Mouse (Mus musculus) mesoderm, embryonic 11.5 days (tissue): ENCODE data around the gene Rpf1.
A peak's percentile ranks its signal among the peaks of the same experiment; 100 is the strongest.

Experiments
- DNase-seq: peaks from one replicate; pipeline ENCODE4 v3.0.0-alpha.2; 2012; ENCODE audit warnings: low read depth, low spot score

Rpf1 gene

GRCm38 (mm10) chr3:146520798-146521651, at the start of gene Rpf1:
TSS of gene Rpf1 (minus strand) at chr3:146521429.
- peak; percentile 93 for DNase-seq

GRCm38 (mm10) chr3:146570939-146571338, 49.7 kb upstream of the Rpf1 start:
- no peak for DNase-seq

GRCm38 (mm10) chr3:146570148-146570782, 49.0 kb upstream of the Rpf1 start, which contains the start of gene Uox:
TSS of gene Uox (plus strand) at chr3:146570426.
- DNase-seq: no peak

GRCm38 (mm10) chr3:146569594-146569993, 48.4 kb upstream of the Rpf1 start:
- DNase-seq: no peak

GRCm38 (mm10) chr3:146567884-146568530, 46.8 kb upstream of the Rpf1 start:
- no peak for DNase-seq

- DNase-seq: no peak
Measured at GRCm38 (mm10) chr3:146567366-146567765, 46.1 kb upstream of the Rpf1 start.

- DNase-seq: no peak
Measured at GRCm38 (mm10) chr3:146565065-146565411, 43.8 kb upstream of the Rpf1 start.

- DNase-seq: peak; percentile 74
Measured at GRCm38 (mm10) chr3:146564268-146565064, 43.2 kb upstream of the Rpf1 start.

GRCm38 (mm10) chr3:146562936-146563335, 41.7 kb upstream of the Rpf1 start:
- DNase-seq: no peak

GRCm38 (mm10) chr3:146557507-146557906, 36.3 kb upstream of the Rpf1 start:
- DNase-seq: no peak

GRCm38 (mm10) chr3:146556567-146556966, 35.3 kb upstream of the Rpf1 start:
- DNase-seq: no peak

- DNase-seq: no peak
Measured at GRCm38 (mm10) chr3:146554816-146555215, 33.6 kb upstream of the Rpf1 start.

GRCm38 (mm10) chr3:146543632-146544031, 22.4 kb upstream of the Rpf1 start:
- no peak for DNase-seq

- DNase-seq: no peak
Measured at GRCm38 (mm10) chr3:146540521-146541273, 19.5 kb upstream of the Rpf1 start.

GRCm38 (mm10) chr3:146534986-146535385, 13.8 kb upstream of the Rpf1 start:
- no peak for DNase-seq

- no peak for DNase-seq
Measured at GRCm38 (mm10) chr3:146528335-146528734, 7.1 kb upstream of the Rpf1 start.

- DNase-seq: no peak
Measured at GRCm38 (mm10) chr3:146521652-146522020, 407 bp upstream of the Rpf1 start.

- DNase-seq: no peak
Measured at GRCm38 (mm10) chr3:146520226-146520797, 917 bp downstream of the Rpf1 start.

GRCm38 (mm10) chr3:146506711-146507110, 14.5 kb downstream of the Rpf1 start:
- DNase-seq: no peak

GRCm38 (mm10) chr3:146501601-146502123, 19.6 kb downstream of the Rpf1 start:
- DNase-seq: no peak
